In genomic region chr9:115304149-115304548, GRCm38 (mm10) we compare ENCODE assay signal across 26 mouse cellular contexts.
"Had no signal": no experiment of that assay in that cellular context is flagged by ENCODE, and none has a peak within 500 bp of the region (broad histone marks: within the 10 kb centered on the region; RNA-seq: fewer than 3 reads in every experiment).

No protein-coding gene starts in this region.

- H3K27me3 ChIP-seq: heart, embryonic 12.5 days; hindbrain, embryonic 12.5 days; hindbrain, embryonic 15.5 days; kidney, embryonic 15.5 days; limb, embryonic 13.5 days; limb, embryonic 15.5 days; liver, embryonic 13.5 days; liver, embryonic 15.5 days had no signal

- H3K9me3 ChIP-seq: heart, embryonic 10.5 days; heart, embryonic 12.5 days; hindbrain, embryonic 10.5 days; hindbrain, embryonic 12.5 days; hindbrain, embryonic 15.5 days; kidney, embryonic 15.5 days; limb, embryonic 13.5 days; limb, embryonic 15.5 days; liver, embryonic 13.5 days; liver, embryonic 15.5 days had no signal

- H3K36me3 ChIP-seq: heart, embryonic 12.5 days; hindbrain, embryonic 12.5 days; hindbrain, embryonic 15.5 days; kidney, embryonic 15.5 days; liver, embryonic 13.5 days had no signal

- H3K4me2 ChIP-seq: heart, embryonic 12.5 days; hindbrain, embryonic 12.5 days; hindbrain, embryonic 15.5 days; kidney, embryonic 15.5 days; limb, embryonic 13.5 days; limb, embryonic 15.5 days; liver, embryonic 13.5 days had no signal

- ATAC-seq: hindbrain, postnatal 0 days had no signal

- H3K4me3 ChIP-seq: heart, adult 2 months; heart, embryonic 10.5 days; heart, embryonic 12.5 days; hindbrain, embryonic 10.5 days; hindbrain, embryonic 12.5 days; hindbrain, embryonic 15.5 days; kidney, embryonic 15.5 days; limb, embryonic 13.5 days; limb, embryonic 15.5 days; liver, embryonic 13.5 days; liver, embryonic 15.5 days had no signal

- H3K27ac ChIP-seq: heart, adult 2 months; heart, embryonic 10.5 days; hindbrain, embryonic 10.5 days; hindbrain, embryonic 12.5 days; hindbrain, embryonic 15.5 days; hindbrain, postnatal 0 days; kidney, embryonic 15.5 days; kidney, postnatal 0 days; limb, embryonic 13.5 days; limb, embryonic 15.5 days; liver, embryonic 13.5 days; liver, embryonic 15.5 days had no signal

- H3K9ac ChIP-seq: heart, embryonic 12.5 days; hindbrain, embryonic 12.5 days; hindbrain, embryonic 15.5 days; kidney, embryonic 15.5 days; limb, embryonic 13.5 days; limb, embryonic 15.5 days; liver, embryonic 15.5 days had no signal

- DNase-seq: gastrocnemius, postnatal 14 days; gastrocnemius, postnatal 36 days; heart, adult 2 months; heart, postnatal 10 days; heart, postnatal 4 days; kidney, adult 11 months; kidney, adult 2 months; kidney, adult 9 months; kidney, postnatal 14 days; kidney, postnatal 36 days; layer of hippocampus, adult 9-11 months; layer of hippocampus, postnatal 36 days; left cerebral cortex, postnatal 4 days; liver, embryonic 13.5 days; lung, adult 18-20 months had no signal
